ENCODE assay signal across 9 mouse cellular contexts in genomic region chr1:60669048-60669447, GRCm38 (mm10). TPM values are rescaled to one million over a fixed set of nuclear protein-coding genes. Genes with fewer than 3 reads are reported as not detected.
DNase-seq lines count a peak whose midpoint lies in the region; ATAC-seq lines count a peak whose summit lies in the region.
"Had no signal": no experiment of that assay in that cellular context is flagged by ENCODE, and none has a peak within 500 bp of the region (broad histone marks: within the 10 kb centered on the region; RNA-seq: fewer than 3 reads in every experiment).

No protein-coding gene starts in this region.

- H3K27ac ChIP-seq in kidney, embryonic 14.5 days (ENCODE audit: low read depth, low read length): no peak overlapping the region
- H3K27ac ChIP-seq in intestine, embryonic 15.5 days: peak overlapping the region; percentile 28; the same call in 1 of the 2 replicates
- peak overlapping the region; percentile 19; the same call in 1 of the 2 replicates for H3K27ac ChIP-seq in macrophage
- H3K27ac ChIP-seq in hindbrain, embryonic 13.5 days: no peak overlapping the region

- H3K27me3 ChIP-seq in kidney, embryonic 14.5 days (ENCODE audit: control insufficient read depth, insufficient read depth, low read length): no peaks in the 10 kb centered on the region
- no peaks in the 10 kb centered on the region for H3K27me3 ChIP-seq in intestine, embryonic 15.5 days (replicated peaks)
- H3K27me3 ChIP-seq in hindbrain, embryonic 13.5 days: no peaks in the 10 kb centered on the region
- H3K27me3 ChIP-seq: neural tube, embryonic 13.5 days had no signal

- no peaks in the 10 kb centered on the region for H3K9me3 ChIP-seq in kidney, embryonic 14.5 days (ENCODE audit: control insufficient read depth, low read length)
- no peaks in the 10 kb centered on the region for H3K9me3 ChIP-seq in intestine, embryonic 15.5 days
- H3K9me3 ChIP-seq in hindbrain, embryonic 13.5 days: no peaks in the 10 kb centered on the region
- H3K9me3 ChIP-seq: neural tube, embryonic 13.5 days had no signal

- peak; percentile 43 for DNase-seq in kidney, adult 18-20 months
- DNase-seq in gastrocnemius, adult 8-10 months (ENCODE audit: low spot score in 2 of 2): peak; percentile 38 to 65
- no peak for DNase-seq in thymus, postnatal 10 days (ENCODE audit: low spot score in 2 of 2)
- no peak for DNase-seq in cerebellum, adult 9-10 months

- no peak overlapping the region for H3K4me3 ChIP-seq in kidney, embryonic 14.5 days (ENCODE audit: low read length)
- no peak overlapping the region for H3K4me3 ChIP-seq in intestine, embryonic 15.5 days (replicated peaks)
- H3K4me3 ChIP-seq in macrophage (ENCODE audit: inconsistent target): no peak overlapping the region
- H3K4me3 ChIP-seq in hindbrain, embryonic 13.5 days: no peak overlapping the region

- H3K36me3 ChIP-seq in kidney, embryonic 14.5 days (ENCODE audit: control insufficient read depth, insufficient read depth, low read length): no peaks in the 10 kb centered on the region
- no peaks in the 10 kb centered on the region for H3K36me3 ChIP-seq in intestine, embryonic 15.5 days
- H3K36me3 ChIP-seq in macrophage (ENCODE audit: inconsistent target): no peaks in the 10 kb centered on the region
- H3K36me3 ChIP-seq in hindbrain, embryonic 13.5 days: no peaks in the 10 kb centered on the region
- H3K36me3 ChIP-seq: neural tube, embryonic 13.5 days had no signal

- WGBS in kidney, embryonic 14.5 days: 41% methylated on average over 9 of the region's 9 CpGs
- WGBS in intestine, embryonic 15.5 days: 32% methylated on average over 9 of the region's 9 CpGs
- WGBS in macrophage (ENCODE audit: missing documents): 23% methylated on average over 9 of the region's 9 CpGs
- 78% methylated on average over 9 of the region's 9 CpGs for WGBS in hindbrain, embryonic 13.5 days

- H3K4me1 ChIP-seq in kidney, embryonic 14.5 days (ENCODE audit: control insufficient read depth, insufficient read depth, low read length): no peaks in the 10 kb centered on the region
- no peaks in the 10 kb centered on the region for H3K4me1 ChIP-seq in intestine, embryonic 15.5 days (replicated peaks)
- H3K4me1 ChIP-seq in hindbrain, embryonic 13.5 days (replicated peaks): peaks cover 9% of the 10 kb centered on the region

- H3K79me2 ChIP-seq in macrophage (ENCODE audit: inconsistent target): no peaks in the 10 kb centered on the region

- H3K9ac ChIP-seq in kidney, embryonic 14.5 days (ENCODE audit: low read depth, low read length): no peak overlapping the region
- no peak overlapping the region for H3K9ac ChIP-seq in intestine, embryonic 15.5 days
- H3K9ac ChIP-seq in hindbrain, embryonic 13.5 days: no peak overlapping the region

- H3K4me2 ChIP-seq in kidney, embryonic 14.5 days (replicated peaks; ENCODE audit: low read depth, low read length): no peak overlapping the region
- H3K4me2 ChIP-seq in intestine, embryonic 15.5 days (replicated peaks): no peak overlapping the region
- H3K4me2 ChIP-seq in hindbrain, embryonic 13.5 days: no peak overlapping the region

- ATAC-seq in kidney, embryonic 14.5 days (ENCODE audit: low FRiP score, low TSS enrichment): no peak
- ATAC-seq in intestine, embryonic 15.5 days: peak; percentile 97
- ATAC-seq in hindbrain, embryonic 13.5 days (ENCODE audit: low FRiP score): no peak

RNA-seq across cellular contexts. Expression of gene Cd28, which starts 47.6 kb away (rescaled TPM):
- polyA plus RNA-seq in kidney, embryonic 14.5 days (2014; fragmentation: Nextera tagmentation; extraction: Ambion mirVana): 0.16 and 0.33 TPM in 2 replicates
- 1 to 10 TPM; 2.4 to 4.7 (median 4.1) TPM for total RNA-seq in gastrocnemius, adult 8-10 months (2022)
- 0.15 and 0.25 TPM in 2 replicates for polyA plus RNA-seq in intestine, embryonic 15.5 days (2015; fragmentation: Nextera tagmentation; extraction: Ambion mirVana)
- total RNA-seq in macrophage (2018; cell fraction: chromatin; rRNA removed): 100 to 1,000 TPM in 7 of 26 experiments, 10 to 100 TPM in 18, 1 to 10 TPM in 1; 4.4 to 231 (median 52.0) TPM
- 100 to 1,000 TPM in 15 of 26 experiments, 10 to 100 TPM in 11; 47.2 to 428 (median 183) TPM for total RNA-seq in macrophage (2018; cell fraction: cytosol; rRNA removed)
- total RNA-seq in macrophage (2018; cell fraction: nucleus; rRNA removed): 100 to 1,000 TPM in 21 of 26 experiments, 10 to 100 TPM in 5; 43.2 to 622 (median 179) TPM
- polyA plus RNA-seq in macrophage (2018): 125 to 281 TPM (median 232 TPM) in 3 replicates
- polyA plus RNA-seq in hindbrain, embryonic 13.5 days (2015; fragmentation: Nextera tagmentation; extraction: Ambion mirVana): 0.10 and 0.19 TPM in 2 replicates

Comparison
In these comparisons a context has a peak if more than half of its experiments do, and no peak if none do; other contexts are left out.
1. DNase-seq: peak in kidney, adult 18-20 months (single experiment) and gastrocnemius, adult 8-10 months (2 of 2); none in thymus, postnatal 10 days (0 of 2) and cerebellum, adult 9-10 months (single experiment).
2. H3K27ac ChIP-seq: peak in intestine, embryonic 15.5 days (single experiment) and macrophage (single experiment); none in kidney, embryonic 14.5 days (single experiment) and hindbrain, embryonic 13.5 days (single experiment).
3. RNA of gene Cd28, which starts 47.6 kb away (polyA plus RNA-seq): 125 to 281 TPM in macrophage; 0.15 to 0.25 TPM in intestine, embryonic 15.5 days, 0.16 to 0.33 TPM in kidney, embryonic 14.5 days and 0.10 to 0.19 TPM in hindbrain, embryonic 13.5 days; every median in the first group is over 10 times any median in the second.